Mouse (Mus musculus) midbrain, embryonic 14.5 days (tissue): ENCODE results near the gene Eef1g. TPM values are rescaled to one million over a fixed set of nuclear protein-coding genes. Genes with fewer than 3 reads are reported as not detected.
A peak's percentile ranks its signal among the peaks of the same experiment; 100 is the strongest.

Source experiments
- ATAC-seq: fragments of 200-750 bp; cut with Nextera tagmentation; 2 replicates; pipeline ENCODE4 v1.8.0; 2017; ENCODE audit warnings: moderate number of reproducible peaks, moderate library complexity; ENCODE audit not compliant: low FRiP score, low TSS enrichment
- DNase-seq: peaks from one replicate; pipeline ENCODE4 v3.0.0-alpha.2; 2015
- H3K27ac ChIP-seq: fragments of 300-500 bp; sonication (generic); replicated peaks from 2 replicates; pipeline ENCODE4 v1.5.1; 2014; ENCODE audit warnings: mild to moderate bottlenecking, low read depth, low read length, moderate library complexity
- H3K27me3 ChIP-seq: fragments of 300-500 bp; sonication (generic); 2 replicates; pipeline ENCODE4 v1.6.1; 2014; ENCODE audit warnings: low read length, control low read depth, mixed read lengths; ENCODE audit not compliant: control insufficient read depth, insufficient read depth
- H3K36me3 ChIP-seq: fragments of 300-500 bp; sonication (generic); 2 replicates; pipeline ENCODE4 v1.6.1; 2014; ENCODE audit warnings: low read length, control low read depth; ENCODE audit not compliant: control insufficient read depth, insufficient read depth
- H3K4me1 ChIP-seq: fragments of 300-500 bp; sonication (generic); 2 replicates; pipeline ENCODE4 v1.6.1; 2014; ENCODE audit warnings: mild to moderate bottlenecking, antibody characterized with exemption, low read length, control low read depth; ENCODE audit not compliant: control insufficient read depth, insufficient read depth
- H3K4me2 ChIP-seq: fragments of 300-500 bp; sonication (generic); 2 replicates; pipeline ENCODE4 v1.6.1; 2014; ENCODE audit warnings: mild to moderate bottlenecking, low read length, moderate library complexity
- H3K4me3 ChIP-seq: fragments of 300-500 bp; sonication (generic); replicated peaks from 2 replicates; pipeline ENCODE4 v1.5.1; 2014; ENCODE audit warnings: low read depth, low read length
- H3K9ac ChIP-seq: fragments of 300-500 bp; sonication (generic); replicated peaks from 2 replicates; pipeline ENCODE4 v1.6.1; 2014; ENCODE audit warnings: mild to moderate bottlenecking, low read length, moderate library complexity
- H3K9me3 ChIP-seq: fragments of 300-500 bp; sonication (generic); 2 replicates; pipeline ENCODE4 v1.6.1; 2016; ENCODE audit warnings: low read length, control low read depth, mixed read lengths; ENCODE audit not compliant: control insufficient read depth
- WGBS: fragments of 180-500 bp; shearing (Covaris S2); extraction: QIAGEN DNeasy Blood & Tissue Kit; methylation state at CpG from one replicate; pipeline ENCODE4 v1.1.7; 2014; 5-methylcytosine and 5-hydroxymethylcytosine counted together
- polyA plus RNA-seq: library from polyadenylated mRNA; unstranded; fragments of >200 nt; fragmentation: Nextera tagmentation; extraction: Ambion mirVana; gene quantifications from 2 replicates; pipeline ENCODE4 v1.2.1, GENCODE M21; 2014

The Eef1g gene
- polyA plus RNA-seq, 1 experiment from 2014 or later = 308 TPM

DNA sequence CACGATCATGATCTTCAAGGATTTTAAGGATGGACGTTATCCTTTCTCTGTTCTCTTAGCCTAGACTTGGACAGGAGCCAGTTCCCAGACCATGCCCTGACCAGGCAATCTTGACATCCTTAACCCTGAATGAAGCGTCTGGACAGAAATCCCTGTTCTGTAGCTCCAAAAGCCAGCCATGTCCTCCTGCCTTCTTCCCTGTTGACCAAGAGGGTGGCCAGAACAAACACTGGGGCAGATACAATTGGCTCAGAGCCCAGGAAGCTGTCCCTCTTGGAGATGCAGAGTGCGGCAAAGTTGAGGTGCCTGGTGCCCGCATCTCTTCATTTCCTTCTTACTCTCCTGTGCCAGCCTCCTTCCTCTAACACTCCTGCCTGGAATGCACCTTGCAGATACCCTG is 19.1 kb downstream of the Eef1g start:
- no peak overlapping the region for H3K4me3 ChIP-seq
- DNase-seq = no peak
- ATAC-seq = no peak

GRCm38 (mm10) chr19:8987816-8988215 is 21.0 kb downstream of the Eef1g start:
- H3K4me1 ChIP-seq = peaks cover 49% of the 10 kb centered on the region
- no peaks in the 10 kb centered on the region for H3K9me3 ChIP-seq
- H3K36me3 ChIP-seq = peaks cover 3% of the 10 kb centered on the region; the same call in 1 of the 2 replicates
- 48% methylated on average over 2 of the region's 2 CpGs for WGBS
- ATAC-seq (no peak), DNase-seq (no peak)
- peaks cover 40% of the 10 kb centered on the region for H3K27me3 ChIP-seq
- no peak overlapping the region for H3K4me3 ChIP-seq
- H3K27ac ChIP-seq = no peak overlapping the region
- no peak overlapping the region for H3K4me2 ChIP-seq
- no peak overlapping the region for H3K9ac ChIP-seq

More for the DNA sequence above, 19.1 kb downstream of the Eef1g start:
- no peak overlapping the region for H3K27ac ChIP-seq
- H3K4me2 ChIP-seq = no peak overlapping the region
- 70% methylated on average over 5 of the region's 5 CpGs for WGBS
- no peak overlapping the region for H3K9ac ChIP-seq
- H3K27me3 ChIP-seq = peaks cover 34% of the 10 kb centered on the region
- H3K36me3 ChIP-seq = peaks cover 14% of the 10 kb centered on the region
- H3K4me1 ChIP-seq = peaks cover 49% of the 10 kb centered on the region
- H3K9me3 ChIP-seq = no peaks in the 10 kb centered on the region

DNA sequence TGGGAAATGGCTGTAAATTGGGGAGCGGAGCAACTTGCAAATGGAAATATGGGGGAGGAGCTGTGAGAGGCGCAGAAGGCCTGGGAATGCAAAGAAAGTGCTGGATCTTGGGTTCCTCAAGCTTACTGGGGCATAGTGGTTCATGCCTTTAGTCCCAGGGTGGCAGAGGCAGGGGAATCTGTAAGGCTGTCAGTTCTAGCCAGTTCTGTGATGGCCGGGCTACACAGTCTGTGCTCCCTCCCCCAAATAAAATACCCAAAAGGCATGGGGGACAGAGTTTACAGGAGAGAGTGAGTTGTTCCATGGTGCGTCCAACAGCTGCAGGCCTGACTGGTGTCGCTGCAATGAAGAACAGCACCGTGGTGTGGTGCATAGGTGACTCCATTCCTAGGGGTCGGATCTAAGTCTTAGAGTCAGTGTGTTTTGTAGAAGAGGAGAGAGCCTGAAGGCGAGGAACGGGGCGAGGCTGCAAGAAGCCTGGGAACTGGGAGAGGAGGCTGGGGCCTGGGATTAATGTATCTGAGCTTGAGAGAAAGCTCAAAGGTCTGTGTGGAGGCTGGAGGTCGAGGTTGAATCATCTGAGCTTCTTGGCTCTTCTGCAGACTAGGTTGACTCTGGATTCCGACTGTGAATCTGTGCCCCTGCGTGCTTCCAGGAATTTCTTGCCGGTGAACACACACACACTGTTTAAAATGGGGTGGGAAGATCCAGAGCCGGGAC is 21.7 kb downstream of the Eef1g start:
- Histone ChIP-seq H3K36me3 (no peaks in the 10 kb centered on the region), H3K27me3 (peaks cover 40% of the 10 kb centered on the region), H3K9me3 (no peaks in the 10 kb centered on the region), H3K4me3 (peak overlapping the region; percentile 40), H3K4me1 (peaks cover 42% of the 10 kb centered on the region), H3K4me2 (peak overlapping the region; percentile 78), H3K9ac (no peak overlapping the region), H3K27ac (no peak overlapping the region)
- ATAC-seq (no peak), DNase-seq (no peak)
- WGBS = 13% methylated on average over 15 of the region's 15 CpGs

GRCm38 (mm10) chr19:8989066-8989566 is 22.3 kb downstream of the Eef1g start, which contains the start of gene Ahnak:
TSS of gene Ahnak (plus strand) at chr19:8989284.
- H3K27ac ChIP-seq = no peak within 1 kb of the TSS
- peak; percentile 46 for DNase-seq
- peak within 1 kb of the TSS; percentile 78 for H3K4me2 ChIP-seq
- ATAC-seq = peak; percentile 12; the same call in 1 of the 2 replicates
- H3K4me3 ChIP-seq = peak within 1 kb of the TSS; percentile 40
- no peaks in the 10 kb centered on the region for H3K36me3 ChIP-seq
- peaks cover 37% of the 10 kb centered on the region for H3K4me1 ChIP-seq
- H3K9me3 ChIP-seq = no peaks in the 10 kb centered on the region
- H3K27me3 ChIP-seq = peaks cover 40% of the 10 kb centered on the region
- WGBS = under 1% methylated on average over 42 of the region's 42 CpGs
- H3K9ac ChIP-seq = peak within 1 kb of the TSS; percentile 51

GRCm38 (mm10) chr19:8989567-8990431 is 23.0 kb downstream of the Eef1g start:
- peak overlapping the region; percentile 78 for H3K4me2 ChIP-seq
- DNase-seq (peak; percentile 67), ATAC-seq (peak; percentile 51)
- no peaks in the 10 kb centered on the region for H3K36me3 ChIP-seq
- peak overlapping the region; percentile 40 for H3K4me3 ChIP-seq
- H3K9me3 ChIP-seq = no peaks in the 10 kb centered on the region
- H3K4me1 ChIP-seq = peaks cover 30% of the 10 kb centered on the region
- H3K27me3 ChIP-seq = peaks cover 40% of the 10 kb centered on the region
- H3K9ac ChIP-seq = peak overlapping the region; percentile 51; the same call in 1 of the 2 replicates
- under 1% methylated on average over 53 of the region's 53 CpGs for WGBS
- no peak overlapping the region for H3K27ac ChIP-seq

- peak overlapping the region; percentile 40 for H3K4me3 ChIP-seq
- no peak for DNase-seq
Measured at GRCm38 (mm10) chr19:8990432-8991102, 23.7 kb downstream of the Eef1g start.

GRCm38 (mm10) chr19:8991245-8991870 is 24.5 kb downstream of the Eef1g start:
- H3K4me2 ChIP-seq = no peak overlapping the region
- no peak for DNase-seq

More at GRCm38 (mm10) chr19:8990432-8991102, 23.7 kb downstream of the Eef1g start:
- H3K9me3 ChIP-seq = no peaks in the 10 kb centered on the region
- peak overlapping the region; percentile 78 for H3K4me2 ChIP-seq
- H3K36me3 ChIP-seq = no peaks in the 10 kb centered on the region
- 19% methylated on average over 15 of the region's 15 CpGs for WGBS
- peaks cover 22% of the 10 kb centered on the region for H3K4me1 ChIP-seq
- no peak overlapping the region for H3K27ac ChIP-seq
- peaks cover 40% of the 10 kb centered on the region for H3K27me3 ChIP-seq
- ATAC-seq = peak; percentile 41
- H3K9ac ChIP-seq = peak overlapping the region; percentile 36; the same call in 1 of the 2 replicates

More at GRCm38 (mm10) chr19:8991245-8991870, 24.5 kb downstream of the Eef1g start:
- Histone ChIP-seq H3K4me3 (no peak overlapping the region; the same call in 1 of the 2 replicates), H3K4me1 (peaks cover 18% of the 10 kb centered on the region; the same call in 1 of the 2 replicates), H3K36me3 (no peaks in the 10 kb centered on the region), H3K9ac (no peak overlapping the region), H3K27ac (no peak overlapping the region), H3K27me3 (peaks cover 40% of the 10 kb centered on the region), H3K9me3 (no peaks in the 10 kb centered on the region)
- WGBS = 70% methylated on average over 4 of the region's 4 CpGs
- ATAC-seq = no peak
